Mouse (Mus musculus) liver, embryonic 14.5 days (tissue): ENCODE measurements around the gene Serpinf1.

Experiments
- CTCF ChIP-seq: IDR thresholded peaks from 2 replicates; pipeline ENCODE4 v1.5.1; 2016; ENCODE audit warnings: antibody characterized with exemption, low read depth, control low read depth
- EP300 ChIP-seq: IDR thresholded peaks from 2 replicates; pipeline ENCODE4 v1.6.1; 2016; ENCODE audit warnings: antibody characterized with exemption, low read depth

DNA sequence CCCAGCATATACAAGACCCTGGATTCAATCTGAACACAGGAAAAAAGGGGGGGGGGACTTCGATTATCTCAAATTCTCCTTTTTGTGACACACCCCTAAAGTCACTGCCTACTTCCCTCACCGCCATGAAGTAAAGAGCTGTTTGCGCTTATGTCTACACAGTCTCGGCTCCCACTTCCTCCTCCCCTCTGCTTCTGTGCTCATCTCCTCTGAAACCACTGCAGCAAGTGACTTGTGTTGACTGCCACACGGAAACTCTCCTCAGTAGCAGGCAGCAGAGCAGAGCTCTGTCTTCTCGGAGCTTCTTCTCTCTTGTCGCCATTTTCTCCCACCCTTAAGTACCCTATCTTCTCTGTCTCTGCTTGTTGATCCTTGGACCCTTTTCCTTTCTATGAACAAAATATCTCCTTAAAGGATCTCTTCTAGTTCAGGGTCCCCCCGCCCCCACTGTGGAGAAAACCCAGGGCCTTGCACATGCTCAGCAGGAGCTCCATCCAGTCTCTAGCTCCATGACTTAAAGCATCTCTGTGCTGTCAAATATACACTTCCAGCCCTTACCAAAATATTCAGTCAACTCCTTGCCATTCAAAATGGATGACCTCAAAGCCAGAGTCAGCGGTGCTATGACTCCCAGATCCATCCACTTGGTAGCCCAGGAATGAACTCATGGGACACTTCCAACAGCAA, 6.7 kb upstream of the Serpinf1 start:
- no peak for TF ChIP-seq CTCF
- TF ChIP-seq EP300: no peak
